Mouse (Mus musculus) liver, embryonic 11.5 days (tissue): ENCODE measurements around the gene Map7d1. TPM values are rescaled to one million over a fixed set of nuclear protein-coding genes. Genes with fewer than 3 reads are reported as not detected.

Source experiments
- ATAC-seq: fragments of 200-750 bp; cut with Nextera tagmentation; replicated peaks from 2 replicates; pipeline ENCODE4 v1.8.0; 2017; ENCODE audit warnings: moderate number of reproducible peaks, mild to moderate bottlenecking, moderate TSS enrichment, moderate library complexity; ENCODE audit not compliant: low FRiP score
- DNase-seq: peaks from one replicate; pipeline ENCODE4 v3.0.0-alpha.2; 2017; ENCODE audit warnings: low spot score
- H3K27ac ChIP-seq: fragments of 300-500 bp; sonication (generic); 2 replicates; pipeline ENCODE4 v1.5.1; 2014; ENCODE audit warnings: mild to moderate bottlenecking, low read depth, low read length, control low read depth
- H3K27me3 ChIP-seq: fragments of 300-500 bp; sonication (generic); replicated peaks from 2 replicates; pipeline ENCODE4 v1.6.1; 2014; ENCODE audit warnings: low read length, mixed read lengths; ENCODE audit not compliant: control insufficient read depth, insufficient read depth
- H3K36me3 ChIP-seq: fragments of 300-500 bp; sonication (generic); 2 replicates; pipeline ENCODE4 v1.6.1; 2014; ENCODE audit warnings: mild to moderate bottlenecking, low read length, moderate library complexity, mixed read lengths; ENCODE audit not compliant: control insufficient read depth, insufficient read depth
- H3K4me1 ChIP-seq: fragments of 300-500 bp; sonication (generic); replicated peaks from 2 replicates; pipeline ENCODE4 v1.6.1; 2014; ENCODE audit warnings: low read length, mixed read lengths; ENCODE audit not compliant: control insufficient read depth, insufficient read depth
- H3K4me2 ChIP-seq: fragments of 300-500 bp; sonication (generic); 2 replicates; pipeline ENCODE4 v1.6.1; 2014; ENCODE audit warnings: mild to moderate bottlenecking, control low read depth, moderate library complexity
- H3K4me3 ChIP-seq: fragments of 300-500 bp; sonication (generic); 2 replicates; pipeline ENCODE4 v1.5.1; 2014; ENCODE audit warnings: low read depth, low read length, control low read depth
- H3K9ac ChIP-seq: fragments of 300-500 bp; sonication (generic); 2 replicates; pipeline ENCODE4 v1.6.1; 2014; ENCODE audit warnings: low read depth, low read length, control low read depth
- H3K9me3 ChIP-seq: fragments of 300-500 bp; sonication (generic); 2 replicates; pipeline ENCODE4 v1.6.1; 2016; ENCODE audit warnings: low read length, inconsistent platforms, mixed read lengths; ENCODE audit not compliant: control insufficient read depth
- WGBS: fragments of 180-500 bp; shearing (Covaris S2); extraction: QIAGEN DNeasy Blood & Tissue Kit; methylation state at CpG from one replicate; pipeline ENCODE4 v1.1.7; 2014; 5-methylcytosine and 5-hydroxymethylcytosine counted together
- polyA plus RNA-seq: library from polyadenylated mRNA; unstranded; fragments of >200 nt; fragmentation: Nextera tagmentation; extraction: Ambion mirVana; gene quantifications from 2 replicates; pipeline ENCODE4 v1.2.1, GENCODE M21; 2014

Map7d1 gene
- polyA plus RNA-seq, 1 experiment from 2014 or later: 28.9 TPM

DNA sequence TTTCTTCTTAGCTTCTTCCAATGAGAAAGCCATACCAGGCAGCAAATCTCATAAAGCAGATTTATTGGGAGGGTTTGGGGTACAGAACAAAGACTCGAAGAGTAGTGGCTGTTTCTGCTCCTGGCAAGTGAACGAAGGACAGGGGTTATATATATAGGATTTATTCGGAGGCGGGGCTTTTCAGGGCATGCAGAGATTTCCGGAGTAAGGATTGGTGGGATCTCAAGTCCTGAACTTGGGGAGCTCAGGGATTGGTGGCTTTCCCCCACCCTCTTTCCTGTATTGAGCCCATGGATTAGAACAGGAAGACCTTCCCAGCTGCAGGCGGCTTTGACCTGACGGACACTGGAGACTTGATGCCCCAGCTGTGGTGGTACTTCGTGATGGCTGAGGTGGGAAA, 52.1 kb downstream of the Map7d1 start:
- Histone ChIP-seq H3K36me3 (peaks cover 2% of the 10 kb centered on the region; the same call in 1 of the 2 replicates), H3K9ac (no peak overlapping the region), H3K27ac (no peak overlapping the region; the same call in 1 of the 2 replicates), H3K9me3 (no peaks in the 10 kb centered on the region), H3K4me1 (peaks cover 39% of the 10 kb centered on the region), H3K4me2 (no peak overlapping the region), H3K4me3 (no peak overlapping the region), H3K27me3 (no peaks in the 10 kb centered on the region)
- DNase-seq (no peak), ATAC-seq (no peak)
- WGBS: 83% methylated on average over 8 of the region's 8 CpGs

DNA sequence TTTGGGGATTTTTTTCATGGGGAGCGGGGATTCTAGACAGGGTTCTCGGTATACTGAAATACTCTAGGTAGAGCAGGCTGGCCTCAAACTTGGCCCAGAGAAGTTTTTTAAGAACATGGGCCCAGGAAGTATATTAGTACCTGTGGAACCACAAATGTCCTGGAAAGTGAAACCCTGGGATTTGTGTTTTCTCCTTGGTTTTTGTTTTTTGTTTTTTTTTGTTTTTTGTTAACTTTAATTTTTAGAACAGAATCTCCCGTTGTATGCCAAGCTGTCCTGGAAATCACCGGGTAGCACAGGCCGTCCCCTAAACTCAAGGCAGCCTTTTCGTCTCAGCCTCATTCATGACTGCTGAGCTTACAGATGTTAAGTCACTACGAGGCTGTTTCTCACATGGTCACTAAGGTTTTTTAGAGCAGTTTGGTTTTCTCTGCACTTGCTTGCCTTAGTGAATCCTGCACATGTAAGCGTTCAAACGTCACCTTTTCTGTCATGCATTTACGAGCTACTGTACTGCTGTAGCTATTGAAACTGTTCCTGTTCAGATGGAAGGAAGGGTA, 52.7 kb downstream of the Map7d1 start:
- no peaks in the 10 kb centered on the region for H3K9me3 ChIP-seq
- ATAC-seq (no peak), DNase-seq (no peak)
- H3K4me3 ChIP-seq: peak overlapping the region; percentile 68
- H3K9ac ChIP-seq: peak overlapping the region; percentile 75
- WGBS: 72% methylated on average over 10 of the region's 10 CpGs
- peak overlapping the region; percentile 77 for H3K4me2 ChIP-seq
- H3K4me1 ChIP-seq: peaks cover 43% of the 10 kb centered on the region
- peak overlapping the region; percentile 92 for H3K27ac ChIP-seq
- no peaks in the 10 kb centered on the region for H3K27me3 ChIP-seq
- H3K36me3 ChIP-seq: peaks cover 2% of the 10 kb centered on the region; the same call in 1 of the 2 replicates

DNA sequence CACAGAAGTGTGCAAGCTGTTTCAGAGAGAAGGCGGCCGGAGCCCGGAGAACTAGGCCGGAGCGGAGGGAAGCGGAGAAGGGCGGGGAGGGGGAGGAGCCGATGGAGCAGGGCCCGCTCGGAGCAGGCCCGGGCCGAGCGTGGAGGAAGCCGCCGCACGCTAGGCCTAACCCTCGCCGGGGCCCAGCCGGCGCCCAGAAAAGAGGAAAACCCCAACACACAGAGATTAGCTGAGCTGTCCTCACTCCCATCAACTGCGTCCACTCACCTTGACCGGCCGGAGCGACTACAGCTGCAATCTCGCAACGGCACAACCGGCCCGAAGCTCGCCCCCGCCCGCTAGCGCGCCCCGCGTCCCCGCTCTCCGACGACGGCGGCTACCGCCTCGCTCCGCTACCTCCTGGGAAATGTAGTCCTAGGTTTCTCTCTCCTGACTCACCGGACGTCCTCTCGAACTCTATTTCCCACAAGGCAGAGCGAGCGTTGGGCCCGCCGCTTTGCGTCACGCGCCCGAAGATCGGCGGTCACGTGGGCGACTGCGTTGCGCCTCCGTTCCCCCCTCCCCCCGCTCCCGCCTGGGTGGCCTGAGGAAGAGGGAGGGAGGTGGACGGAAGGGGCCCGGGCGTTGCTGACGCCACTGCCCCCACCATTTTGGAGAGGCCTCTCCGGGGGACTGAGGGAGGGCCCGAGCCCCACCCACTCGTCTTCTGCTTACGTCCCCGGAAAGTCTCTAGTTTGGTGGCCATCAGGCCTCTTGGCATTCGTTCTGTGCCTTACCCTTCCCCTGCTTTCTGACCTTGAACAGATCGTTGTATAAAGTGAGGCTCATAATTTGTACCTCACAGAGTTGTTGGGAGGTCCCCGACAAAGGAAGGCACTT, 53.6 kb downstream of the Map7d1 start, which contains the start of gene Thrap3:
TSS of gene Thrap3 (minus strand) at position 458 of the 879 bp plus-strand sequence.
- Histone ChIP-seq H3K27ac (peak within 1 kb of the TSS; percentile 92), H3K9me3 (no peaks in the 10 kb centered on the region), H3K4me3 (peak within 1 kb of the TSS; percentile 68), H3K4me1 (peaks cover 45% of the 10 kb centered on the region), H3K36me3 (peaks cover 2% of the 10 kb centered on the region; the same call in 1 of the 2 replicates), H3K4me2 (peak within 1 kb of the TSS; percentile 89), H3K27me3 (no peaks in the 10 kb centered on the region), H3K9ac (peak within 1 kb of the TSS; percentile 90)
- under 1% methylated on average over 74 of the region's 75 CpGs for WGBS
- DNase-seq (peak; percentile 99), ATAC-seq (peak; percentile 96)

DNA sequence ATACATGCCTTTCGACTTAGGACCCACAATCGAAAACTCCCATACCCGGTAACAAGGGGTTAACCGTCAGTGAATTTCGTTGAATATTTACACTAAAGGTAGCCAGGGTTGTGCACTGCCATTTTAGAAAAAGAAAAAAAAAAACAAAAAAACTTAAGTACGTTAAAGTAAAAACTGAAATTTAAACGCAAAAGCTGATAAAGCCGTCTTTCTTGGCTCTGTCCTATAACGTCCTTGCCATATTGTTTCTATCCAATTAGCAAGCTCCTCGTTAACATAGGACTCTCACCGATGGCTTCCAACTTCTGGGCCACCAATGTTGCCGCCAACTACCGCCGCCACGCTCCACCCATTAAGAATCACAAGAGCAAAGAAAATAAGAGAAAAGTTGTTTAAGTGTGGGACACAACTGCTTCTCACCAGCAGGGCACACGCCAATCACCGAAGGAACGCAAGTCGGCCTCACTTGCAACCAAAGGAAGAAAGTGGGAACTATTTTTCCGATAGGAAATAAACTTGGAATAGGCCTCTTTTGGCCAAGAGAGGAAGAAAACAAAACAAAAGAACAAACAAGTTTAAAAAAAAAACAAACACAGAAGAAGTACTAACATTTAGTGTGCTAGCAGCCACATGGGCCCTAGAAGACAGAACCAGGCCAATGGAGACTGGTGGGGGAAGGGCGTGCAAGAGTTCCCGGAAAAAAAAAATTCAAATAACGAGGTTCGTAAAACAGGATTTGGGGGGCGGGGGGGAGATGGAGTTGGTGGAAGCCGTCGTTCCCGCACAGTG, 54.4 kb downstream of the Map7d1 start:
- no peaks in the 10 kb centered on the region for H3K9me3 ChIP-seq
- peak overlapping the region; percentile 92 for H3K27ac ChIP-seq
- H3K4me1 ChIP-seq: peaks cover 42% of the 10 kb centered on the region
- WGBS: under 1% methylated on average over 28 of the region's 28 CpGs
- peak overlapping the region; percentile 68 for H3K4me3 ChIP-seq
- peak overlapping the region; percentile 89 for H3K4me2 ChIP-seq
- peak; percentile 58 for DNase-seq
- no peaks in the 10 kb centered on the region for H3K27me3 ChIP-seq
- peaks cover 2% of the 10 kb centered on the region; the same call in 1 of the 2 replicates for H3K36me3 ChIP-seq
- ATAC-seq: no peak
- peak overlapping the region; percentile 90 for H3K9ac ChIP-seq

DNA sequence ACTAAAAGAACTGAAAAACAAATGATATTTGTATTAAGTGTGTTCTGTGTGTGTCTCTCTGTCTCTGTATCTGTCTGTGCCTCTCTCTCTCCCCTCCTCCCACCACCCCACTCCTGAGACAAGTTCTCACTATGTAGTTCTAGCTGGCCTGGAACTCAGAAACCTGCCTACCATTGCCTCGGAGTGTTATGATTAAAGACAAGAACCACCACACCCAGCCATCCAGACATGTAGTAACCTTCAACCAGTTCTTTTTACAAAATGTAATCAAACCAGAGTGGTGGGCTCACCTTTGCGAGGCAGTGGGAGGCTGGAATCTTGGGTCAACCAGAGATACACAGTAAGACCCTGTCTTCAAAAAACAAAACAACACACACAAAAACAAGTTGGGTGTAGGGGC, 55.5 kb downstream of the Map7d1 start:
- H3K36me3 ChIP-seq: peaks cover 2% of the 10 kb centered on the region; the same call in 1 of the 2 replicates
- peak overlapping the region; percentile 90 for H3K9ac ChIP-seq
- 48% methylated on average over 2 of the region's 2 CpGs for WGBS
- H3K4me1 ChIP-seq: peaks cover 42% of the 10 kb centered on the region
- peak overlapping the region; percentile 68 for H3K4me3 ChIP-seq
- H3K4me2 ChIP-seq: peak overlapping the region; percentile 89
- DNase-seq (no peak), ATAC-seq (no peak)
- no peaks in the 10 kb centered on the region for H3K27me3 ChIP-seq
- H3K27ac ChIP-seq: no peak overlapping the region
- no peaks in the 10 kb centered on the region for H3K9me3 ChIP-seq

DNA sequence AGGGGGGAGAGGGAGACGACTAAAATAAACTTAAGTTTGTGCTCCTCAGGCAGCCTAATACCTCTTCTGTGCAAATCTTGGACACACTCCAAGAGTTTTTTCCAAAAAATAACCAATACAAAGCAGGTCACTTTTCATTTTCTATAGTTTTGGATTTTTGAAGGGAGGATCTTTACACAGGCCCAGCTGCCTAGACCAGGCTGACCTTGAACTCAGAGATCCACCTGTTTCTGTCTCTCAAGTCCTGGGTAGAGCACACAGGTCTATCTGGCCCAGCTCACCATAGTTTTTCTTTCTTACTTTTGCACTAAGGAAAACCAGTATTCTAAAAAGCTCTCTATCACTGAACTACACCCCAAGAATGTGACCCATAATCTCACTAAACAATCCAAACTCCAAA, 56.1 kb downstream of the Map7d1 start:
- no peaks in the 10 kb centered on the region for H3K9me3 ChIP-seq
- peaks cover 42% of the 10 kb centered on the region for H3K4me1 ChIP-seq
- H3K27ac ChIP-seq: no peak overlapping the region

DNA sequence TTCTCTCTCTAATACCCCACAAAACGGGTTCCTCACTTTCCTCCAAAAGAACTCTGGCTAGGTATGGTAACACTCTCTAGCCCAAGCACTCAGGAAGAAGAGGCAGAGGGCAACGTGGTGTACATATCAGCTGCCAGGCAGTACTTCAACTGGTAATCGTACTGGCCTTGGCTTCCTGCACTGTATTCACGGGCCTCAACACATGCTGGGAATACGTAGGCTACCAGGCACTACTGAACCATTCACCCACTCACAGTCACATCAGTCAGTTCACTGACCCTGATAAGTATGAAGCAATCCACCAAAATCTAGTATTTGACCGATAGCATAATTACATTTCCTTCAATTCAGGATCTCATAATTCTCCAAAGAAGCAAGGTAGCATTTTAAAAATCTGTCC, 56.6 kb downstream of the Map7d1 start:
- WGBS: 50% methylated on average over 6 of the region's 6 CpGs
- Histone ChIP-seq H3K36me3 (peaks cover 2% of the 10 kb centered on the region; the same call in 1 of the 2 replicates), H3K4me2 (peak overlapping the region; percentile 89), H3K4me3 (peak overlapping the region; percentile 68), H3K9ac (no peak overlapping the region), H3K27ac (0 out of 2 replicates have a peak overlapping the region, but pooled peaks have one; percentile 16), H3K27me3 (no peaks in the 10 kb centered on the region), H3K4me1 (peaks cover 37% of the 10 kb centered on the region), H3K9me3 (no peaks in the 10 kb centered on the region)
- no peak for ATAC-seq
- DNase-seq: no peak

More for the DNA sequence above, 56.1 kb downstream of the Map7d1 start:
- ATAC-seq (no peak), DNase-seq (no peak)
- Histone ChIP-seq H3K36me3 (peaks cover 2% of the 10 kb centered on the region; the same call in 1 of the 2 replicates), H3K4me3 (peak overlapping the region; percentile 68), H3K27me3 (no peaks in the 10 kb centered on the region), H3K4me2 (peak overlapping the region; percentile 89), H3K9ac (peak overlapping the region; percentile 90)
- WGBS: 53% methylated on average over 1 of the region's 1 CpGs

DNA sequence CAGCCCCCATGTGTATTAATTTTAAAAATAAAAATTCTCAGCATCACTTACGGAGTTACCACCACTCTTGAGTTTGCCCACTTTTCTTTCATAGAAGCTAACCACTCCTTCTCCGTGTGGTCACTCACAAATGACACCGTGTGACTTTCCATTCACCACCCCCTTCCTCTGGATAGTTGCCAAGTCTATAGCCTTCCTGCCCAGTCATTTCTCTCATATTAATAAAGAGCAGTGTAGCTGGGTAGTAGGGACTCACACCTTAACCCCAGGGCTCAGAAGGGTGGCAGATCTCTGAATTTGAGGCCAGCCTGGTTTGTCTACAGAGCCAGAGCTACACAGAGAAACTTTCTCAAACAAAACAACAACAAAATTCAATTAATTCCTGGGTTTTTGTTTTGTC, 58.7 kb downstream of the Map7d1 start:
- Histone ChIP-seq H3K4me1 (peaks cover 26% of the 10 kb centered on the region), H3K4me3 (no peak overlapping the region), H3K9ac (no peak overlapping the region), H3K27ac (no peak overlapping the region), H3K27me3 (no peaks in the 10 kb centered on the region), H3K36me3 (peaks cover 14% of the 10 kb centered on the region; the same call in 1 of the 2 replicates), H3K9me3 (no peaks in the 10 kb centered on the region), H3K4me2 (peak overlapping the region; percentile 19)
- ATAC-seq (no peak), DNase-seq (no peak)
- 79% methylated on average over 3 of the region's 3 CpGs for WGBS
